Mouse (Mus musculus) NIH3T3 (cell line): ENCODE measurements around the gene Irs3.

Experiments
- DNase-seq: peaks from one replicate; pipeline ENCODE4 v3.0.0-alpha.2; 2012; ENCODE audit warnings: low read depth

Gene Irs3

GRCm38 (mm10) chr5:137645652-137646091 is at the start of gene Irs3:
Irs3 (minus strand) TSS chr5:137645714.
- peak; percentile 20 for DNase-seq

DNA sequence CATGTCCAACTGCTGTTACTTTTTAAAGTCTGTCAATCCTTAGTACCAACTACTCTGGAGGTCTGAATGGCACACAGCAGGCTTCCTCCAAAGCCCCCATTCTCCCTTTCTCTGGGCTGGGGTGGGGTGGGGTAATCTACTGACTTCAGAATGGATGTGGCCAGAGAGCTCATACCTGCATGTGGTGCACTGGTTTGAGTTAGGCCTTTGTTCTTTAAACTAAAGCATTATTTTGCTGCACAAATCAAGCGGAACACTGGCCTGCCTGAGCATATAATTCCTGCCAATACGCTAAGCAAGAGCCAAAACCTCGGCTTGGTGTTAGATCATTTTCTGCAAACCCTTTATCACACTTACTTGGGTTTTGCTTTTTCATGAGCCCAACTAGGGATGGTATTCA is 49.3 kb upstream of the Irs3 start:
- peak; percentile 11 for DNase-seq

- no peak for DNase-seq
Observed at GRCm38 (mm10) chr5:137691881-137692280, 46.4 kb upstream of the Irs3 start.

GRCm38 (mm10) chr5:137690531-137690930 is 45.0 kb upstream of the Irs3 start:
- DNase-seq, result no peak

DNA sequence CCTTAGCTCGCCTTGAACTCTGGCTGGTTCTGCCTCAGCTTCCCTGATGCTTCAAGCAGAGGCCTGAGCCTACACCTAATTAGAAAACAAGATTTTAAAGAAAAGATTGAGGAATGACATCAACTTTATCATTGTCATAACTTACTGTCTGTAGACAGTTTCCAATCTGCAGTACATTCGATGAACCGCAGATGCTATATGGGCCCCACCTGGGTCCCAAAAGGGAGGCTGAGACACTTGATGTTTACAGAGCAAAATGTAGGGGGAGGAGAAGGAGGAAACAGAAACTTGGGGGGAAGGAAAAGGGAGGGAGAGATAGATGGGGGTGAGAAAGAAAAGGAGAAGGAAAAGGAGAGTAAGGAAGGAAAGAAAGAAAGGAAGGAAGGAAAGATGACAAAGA is 44.5 kb upstream of the Irs3 start:
- no peak for DNase-seq

- DNase-seq, result no peak
Observed at GRCm38 (mm10) chr5:137686127-137686790, 40.7 kb upstream of the Irs3 start.

DNA sequence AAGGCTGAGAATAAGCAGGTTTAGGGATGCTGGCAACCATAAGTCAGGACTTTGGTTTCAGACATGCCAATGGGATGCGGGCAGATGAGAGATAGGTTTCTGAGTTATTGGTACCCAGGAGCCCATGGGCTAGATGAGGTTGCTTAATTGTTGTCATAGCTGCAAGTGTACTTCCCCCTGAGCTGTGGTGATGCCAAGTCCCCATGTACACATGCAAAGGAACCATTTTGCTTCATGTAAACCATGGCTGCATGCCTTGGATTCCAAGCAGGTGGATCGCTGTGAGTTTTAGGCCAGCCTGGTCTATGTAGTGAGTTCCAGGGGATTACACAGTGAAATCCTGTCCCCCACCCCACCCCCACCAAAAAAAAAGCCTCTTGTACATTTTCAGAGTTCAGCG is 40.1 kb upstream of the Irs3 start:
- no peak for DNase-seq

GRCm38 (mm10) chr5:137684294-137685123 is 39.0 kb upstream of the Irs3 start, which contains the start of gene Agfg2:
Agfg2 (minus strand) TSS chr5:137684726.
- peak; percentile 99 for DNase-seq

DNA sequence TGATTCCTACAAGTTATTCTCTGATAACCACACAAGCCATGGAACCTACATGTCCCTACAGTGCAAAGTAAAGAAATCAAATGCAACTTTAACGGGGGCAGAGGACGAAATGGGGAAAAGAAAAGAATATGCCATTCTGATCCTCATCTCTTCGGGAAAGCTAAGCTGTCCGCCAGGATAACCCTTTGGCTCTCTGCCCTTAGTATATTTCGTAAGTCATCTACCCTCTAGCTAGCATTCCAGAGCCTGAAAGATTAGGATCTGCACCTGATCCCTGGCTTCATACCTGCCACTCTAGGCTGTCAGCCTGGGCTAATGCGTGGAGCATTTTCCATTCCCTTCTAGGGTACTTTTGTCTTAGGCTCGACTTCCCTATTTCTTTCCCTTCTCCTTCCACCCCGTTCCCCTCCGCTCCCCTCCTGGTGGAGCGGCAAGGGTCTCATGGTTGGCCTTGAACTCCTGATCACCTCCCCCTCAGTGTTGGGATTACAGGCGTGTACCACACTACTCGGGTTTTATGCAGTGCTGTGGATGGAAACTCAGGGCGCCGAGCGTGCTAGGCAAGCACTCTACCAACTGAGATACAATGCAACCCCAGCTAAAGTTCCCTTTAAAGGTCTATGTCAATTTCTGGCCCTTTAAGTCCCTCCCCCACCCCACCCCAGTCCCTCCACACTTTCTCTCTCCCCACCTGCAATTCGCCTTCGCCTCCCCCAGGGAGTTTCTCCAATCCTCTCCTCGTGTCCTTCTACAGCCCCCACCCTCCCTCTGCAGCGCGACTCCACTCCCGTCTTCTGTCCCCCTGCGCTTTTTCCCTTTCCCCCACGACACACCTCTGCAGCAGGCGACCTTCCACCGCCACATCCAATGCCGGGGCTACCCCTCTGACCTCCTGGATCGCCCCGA is 38.1 kb upstream of the Irs3 start:
- DNase-seq, result peak; percentile 49

DNA sequence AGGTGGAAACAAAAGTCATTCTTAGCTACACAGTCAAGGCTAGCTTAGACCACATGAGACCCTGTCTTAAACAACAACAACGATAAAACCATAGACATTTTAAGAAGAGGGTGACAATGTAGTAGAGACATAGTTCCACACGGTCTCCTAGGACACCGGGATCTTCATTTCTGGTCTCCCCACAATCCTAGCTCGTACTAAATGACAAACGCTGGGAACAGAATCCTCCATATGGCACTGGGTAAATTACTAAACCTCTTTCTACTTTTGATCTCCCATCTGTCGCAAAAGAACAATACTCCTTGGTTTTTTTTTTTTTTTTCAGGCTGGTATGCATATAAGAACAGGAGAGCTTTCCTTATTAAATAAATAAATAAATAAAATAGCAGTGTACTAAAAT is 37.0 kb upstream of the Irs3 start:
- DNase-seq, result no peak

DNA sequence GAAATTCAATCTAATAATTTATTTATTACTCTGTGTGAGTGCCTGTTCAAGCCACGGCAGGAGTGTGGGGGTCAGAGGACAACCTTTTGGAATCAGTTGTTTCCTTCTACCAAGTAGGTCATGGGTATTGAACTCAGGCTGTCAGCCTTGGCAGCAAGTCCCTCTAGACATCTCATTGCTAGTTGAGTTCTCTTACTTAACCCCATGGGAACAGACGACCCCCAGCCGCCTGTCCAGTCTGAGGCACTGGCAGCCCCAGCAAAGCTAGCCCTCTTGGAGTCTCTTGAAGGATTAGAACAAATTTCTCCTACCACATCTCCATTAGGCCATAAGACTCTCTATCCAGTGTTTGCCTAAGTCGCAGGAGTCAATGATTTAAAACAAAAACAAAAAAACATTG is 34.2 kb upstream of the Irs3 start:
- DNase-seq, result no peak

DNA sequence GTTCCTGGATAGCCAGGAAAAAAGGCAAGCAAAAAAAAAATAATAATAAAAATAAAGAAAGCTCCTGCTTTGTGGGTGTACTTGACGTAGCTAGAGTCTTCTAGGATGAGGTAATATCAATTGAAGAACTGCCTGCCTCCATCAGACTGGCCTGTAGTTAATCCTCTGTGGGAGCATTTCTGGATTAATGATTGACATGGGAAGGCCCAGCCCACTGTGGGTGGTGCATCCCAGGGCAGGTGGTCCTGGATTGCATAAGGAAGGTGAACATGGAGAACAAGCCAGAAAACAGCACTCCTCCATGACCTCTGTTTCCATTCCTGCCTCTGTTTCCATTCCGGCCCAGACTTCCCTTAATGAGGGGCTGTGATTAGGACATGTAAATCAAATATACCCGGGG is 33.2 kb upstream of the Irs3 start:
- no peak for DNase-seq

GRCm38 (mm10) chr5:137677859-137678258 is 32.3 kb upstream of the Irs3 start:
- no peak for DNase-seq

GRCm38 (mm10) chr5:137674786-137675185 is 29.3 kb upstream of the Irs3 start:
- no peak for DNase-seq

DNA sequence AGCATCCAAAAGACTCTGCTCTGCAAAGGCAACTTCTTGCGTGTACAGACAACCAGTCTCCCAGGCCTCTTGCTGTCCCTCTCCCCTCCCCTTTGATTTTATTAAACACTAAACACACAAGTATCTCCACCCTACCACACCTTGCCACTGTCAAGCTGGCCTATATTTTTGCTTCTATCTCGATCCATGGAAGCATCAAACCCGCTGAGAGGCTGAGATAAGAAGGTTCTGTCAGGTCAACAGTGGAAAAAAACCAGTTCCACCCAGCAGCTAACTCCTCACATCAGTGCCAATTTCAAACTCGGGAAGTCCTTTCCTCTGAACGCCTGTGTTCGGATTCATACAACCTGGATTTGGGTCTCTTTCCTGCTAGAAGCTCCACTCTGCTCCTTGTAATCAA is 27.5 kb upstream of the Irs3 start:
- DNase-seq, result no peak

- peak; percentile 31 for DNase-seq
Observed at GRCm38 (mm10) chr5:137672361-137672760, 26.8 kb upstream of the Irs3 start.

DNA sequence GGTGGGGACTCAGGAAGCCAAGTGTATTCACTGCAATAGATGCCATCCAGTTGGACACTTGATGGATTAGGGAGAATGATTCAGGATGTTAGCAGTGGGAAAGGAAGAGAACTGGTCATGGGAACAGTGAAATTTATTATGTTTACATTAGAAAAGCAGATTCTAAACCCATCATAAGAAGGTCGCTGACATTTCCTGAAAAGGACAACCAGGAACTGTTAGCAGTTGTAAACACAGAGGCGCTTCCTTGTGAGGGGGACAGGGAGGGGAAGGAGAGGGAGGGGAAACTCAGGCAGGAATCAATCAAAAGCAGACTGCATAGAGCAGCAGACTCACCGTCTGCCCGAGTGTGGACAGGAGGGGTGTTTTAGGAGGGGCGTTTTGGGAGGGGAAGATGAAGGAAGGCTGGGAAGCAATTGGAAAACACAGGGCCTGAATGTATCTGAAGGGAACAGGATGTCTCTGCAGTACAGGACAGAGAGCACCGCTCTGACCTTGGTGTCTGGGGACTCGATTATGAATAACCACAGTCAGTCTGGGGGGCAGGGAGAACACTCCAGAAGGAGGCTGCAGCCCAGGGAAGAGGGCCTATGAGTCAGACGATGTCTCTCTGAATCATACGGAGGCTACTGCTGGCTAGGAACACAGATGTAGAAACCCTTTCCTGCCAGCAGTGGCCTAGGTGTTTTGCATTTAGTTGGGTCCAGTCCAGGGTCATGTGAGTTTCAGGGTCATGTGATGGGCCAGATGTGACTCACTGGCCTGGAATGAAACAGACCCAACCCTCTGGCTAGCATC is 26.1 kb upstream of the Irs3 start:
- DNase-seq, result peak; percentile 94

- peak; percentile 32 for DNase-seq
Observed at GRCm38 (mm10) chr5:137670240-137670639, 24.7 kb upstream of the Irs3 start.

GRCm38 (mm10) chr5:137668971-137669370 is 23.5 kb upstream of the Irs3 start:
- no peak for DNase-seq

GRCm38 (mm10) chr5:137663057-137663456 is 17.5 kb upstream of the Irs3 start:
- no peak for DNase-seq

GRCm38 (mm10) chr5:137660064-137660688 is 14.7 kb upstream of the Irs3 start:
- DNase-seq, result peak; percentile 79
